Mouse (Mus musculus): Measurements from ENCODE around the gene Olfr1238.

Gene Olfr1238

GRCm38 (mm10) chr2:89409576-89409975 is at the start of gene Olfr1238:
TSS of gene Olfr1238 (minus strand) at chr2:89409676.
- in situ Hi-C loops (cut with MboI; ENCODE audit: unreplicated experiment in 2 of 2): no loop called here

- in situ Hi-C loops (cut with MboI; ENCODE audit: unreplicated experiment in 2 of 2): no loop called here
These were observed 33.4 kb upstream of the Olfr1238 start, which contains the start of gene Olfr1240 for GRCm38 (mm10) chr2:89442900-89443299. TSS of gene Olfr1240 (minus strand) at chr2:89443000.

GRCm38 (mm10) chr2:89420307-89420706 is 10.8 kb upstream of the Olfr1238 start, which contains the start of gene Olfr1239:
TSS of gene Olfr1239 (minus strand) at chr2:89420407.
- in situ Hi-C loops (cut with MboI; ENCODE audit: unreplicated experiment in 2 of 2): no loop called here

- in situ Hi-C loops (cut with MboI; ENCODE audit: unreplicated experiment in 2 of 2): no loop called here
These were observed 5.1 kb upstream of the Olfr1238 start for GRCm38 (mm10) chr2:89414557-89414956.

- in situ Hi-C loops (cut with MboI; ENCODE audit: unreplicated experiment in 2 of 2): no loop called here
These were observed 8.6 kb downstream of the Olfr1238 start for GRCm38 (mm10) chr2:89400882-89401281.

GRCm38 (mm10) chr2:89364765-89365164 is 44.7 kb downstream of the Olfr1238 start, which contains the start of gene Olfr1234:
TSS of gene Olfr1234 (minus strand) at chr2:89364865.
- in situ Hi-C loops (cut with MboI; ENCODE audit: unreplicated experiment in 2 of 2): no loop called here

Data from v-Abl transformed pro-B cells (cell line).